ENCODE assay signal across 10 mouse cellular contexts in the genomic region with DNA sequence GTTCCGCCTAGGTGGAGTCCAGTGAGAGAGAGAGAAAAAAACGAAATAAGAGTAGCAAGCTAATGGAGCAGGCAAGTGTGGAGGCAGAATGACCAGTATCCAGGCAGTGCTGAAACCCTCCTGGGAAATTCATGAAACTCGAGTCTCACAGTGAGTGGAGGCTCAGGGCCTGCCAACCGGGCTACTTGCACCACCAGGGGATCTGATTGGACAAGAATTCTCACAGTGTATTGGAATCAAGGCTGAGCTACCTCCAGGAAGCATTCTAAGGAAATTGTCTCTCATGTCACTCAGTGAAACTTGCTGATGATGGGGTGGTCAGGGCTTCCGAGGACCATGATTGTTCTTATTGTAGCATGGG. TPM values are rescaled to one million over a fixed set of nuclear protein-coding genes. Genes with fewer than 3 reads are reported as not detected.
DNase-seq lines count a peak whose midpoint lies in the region; ATAC-seq lines count a peak whose summit lies in the region.
"Had no signal": no experiment of that assay in that cellular context is flagged by ENCODE, and none has a peak within 500 bp of the region (broad histone marks: within the 10 kb centered on the region; RNA-seq: fewer than 3 reads in every experiment).

No protein-coding gene starts in this region.

- WGBS in kidney, embryonic 15.5 days, result 38% methylated on average over 5 of the region's 5 CpGs
- WGBS in hindbrain, embryonic 11.5 days, result 14% methylated on average over 5 of the region's 5 CpGs

- H3K4me1 ChIP-seq in kidney, embryonic 15.5 days, result peaks cover 48% of the 10 kb centered on the region
- peaks cover 13% of the 10 kb centered on the region for H3K4me1 ChIP-seq in hindbrain, embryonic 11.5 days (replicated peaks; ENCODE audit: control insufficient read depth, insufficient read depth, low read length)

- ATAC-seq in kidney, embryonic 15.5 days (replicated peaks; ENCODE audit: low FRiP score), result no peak
- no peak for ATAC-seq in hindbrain, embryonic 11.5 days (ENCODE audit: low FRiP score)

- no peak overlapping the region for H3K9ac ChIP-seq in kidney, embryonic 15.5 days
- no peak overlapping the region for H3K9ac ChIP-seq in hindbrain, embryonic 11.5 days (ENCODE audit: low read depth, low read length)

- no peaks in the 10 kb centered on the region for H3K36me3 ChIP-seq in kidney, embryonic 15.5 days
- H3K36me3 ChIP-seq in hindbrain, embryonic 11.5 days (ENCODE audit: control insufficient read depth, insufficient read depth, low read length), result no peaks in the 10 kb centered on the region

- H3K27ac ChIP-seq in kidney, embryonic 15.5 days, result no peak overlapping the region
- H3K27ac ChIP-seq in hindbrain, embryonic 11.5 days (ENCODE audit: low read depth, low read length), result no peak overlapping the region

- H3K27me3 ChIP-seq in kidney, embryonic 15.5 days, result peaks cover 60% of the 10 kb centered on the region
- peaks cover 39% of the 10 kb centered on the region for H3K27me3 ChIP-seq in hindbrain, embryonic 11.5 days (ENCODE audit: control insufficient read depth, insufficient read depth, low read length)

- H3K9me3 ChIP-seq in kidney, embryonic 15.5 days (replicated peaks), result no peaks in the 10 kb centered on the region
- no peaks in the 10 kb centered on the region for H3K9me3 ChIP-seq in hindbrain, embryonic 11.5 days (ENCODE audit: control insufficient read depth, low read length)

- 0 out of 2 replicates have a peak overlapping the region, but pooled peaks have one; percentile 55 for H3K4me3 ChIP-seq in kidney, embryonic 15.5 days (replicated peaks)
- no peak overlapping the region for H3K4me3 ChIP-seq in hindbrain, embryonic 11.5 days (ENCODE audit: low read depth, low read length)

- peak overlapping the region; percentile 93 for H3K4me2 ChIP-seq in kidney, embryonic 15.5 days
- H3K4me2 ChIP-seq in hindbrain, embryonic 11.5 days (replicated peaks; ENCODE audit: low read depth, low read length), result no peak overlapping the region

- peak; percentile 39 for DNase-seq in adrenal gland, postnatal 10 days
- no peak for DNase-seq in adrenal gland, adult 18-20 months (ENCODE audit: low spot score in 2 of 2)
- no peak for DNase-seq in kidney, postnatal 10 days
- peak; percentile 11 for DNase-seq in ZHBTc4 (ENCODE audit: low read depth, low spot score)
- DNase-seq in hindbrain, embryonic 11.5 days (ENCODE audit: low spot score), result peak; percentile 30
- no peak for DNase-seq in urinary bladder, postnatal 10 days (ENCODE audit: low spot score)
- no peak for DNase-seq in left cerebral cortex, adult 11 months (ENCODE audit: low spot score)
- DNase-seq: spleen, adult 18-20 months had no signal

RNA-seq across cellular contexts. Expression of gene Bmp6, which starts 2.8 kb away (rescaled TPM):
- total RNA-seq in adrenal gland, postnatal 10 days (2021), result 10 to 100 TPM in 1 of 2 experiments, 1 to 10 TPM in 1; 9.5 to 11.2 TPM
- 1 to 10 TPM; 8.9 to 9.5 TPM for total RNA-seq in adrenal gland, adult 18-20 months (2021)
- polyA plus RNA-seq in kidney, embryonic 15.5 days (2015; fragmentation: Nextera tagmentation; extraction: Ambion mirVana), result 1.7 and 2.5 TPM in 2 replicates
- polyA plus RNA-seq in hindbrain, embryonic 11.5 days (2014; fragmentation: Nextera tagmentation; extraction: Ambion mirVana), result 2.6 and 3.2 TPM in 2 replicates
- total RNA-seq: common myeloid progenitor, adult 5-6 weeks had no signal

Comparison
In these comparisons a context has a peak if more than half of its experiments do, and no peak if none do; other contexts are left out.
1. DNase-seq: peak in adrenal gland, postnatal 10 days (single experiment), ZHBTc4 (single experiment) and hindbrain, embryonic 11.5 days (single experiment); none in adrenal gland, adult 18-20 months (0 of 2), kidney, postnatal 10 days (single experiment), urinary bladder, postnatal 10 days (single experiment) and left cerebral cortex, adult 11 months (single experiment).